Mouse (Mus musculus) lung, adult 2 months (tissue): ENCODE data around the gene Hk3.

ENCODE experiments used
- CTCF ChIP-seq: fragments of 200-500 bp; IDR thresholded peaks from 2 replicates; pipeline ENCODE4 v1.5.1; 2011; ENCODE audit warnings: mild to moderate bottlenecking, low read length, control low read depth; ENCODE audit not compliant: insufficient read depth
- POLR2A ChIP-seq: fragments of 200-500 bp; IDR thresholded peaks from 2 replicates; pipeline ENCODE4 v1.6.1; 2011; ENCODE audit warnings: low read depth, mild to moderate bottlenecking, control low read depth, low read length, borderline replicate concordance; ENCODE audit errors: extremely low read depth

DNA sequence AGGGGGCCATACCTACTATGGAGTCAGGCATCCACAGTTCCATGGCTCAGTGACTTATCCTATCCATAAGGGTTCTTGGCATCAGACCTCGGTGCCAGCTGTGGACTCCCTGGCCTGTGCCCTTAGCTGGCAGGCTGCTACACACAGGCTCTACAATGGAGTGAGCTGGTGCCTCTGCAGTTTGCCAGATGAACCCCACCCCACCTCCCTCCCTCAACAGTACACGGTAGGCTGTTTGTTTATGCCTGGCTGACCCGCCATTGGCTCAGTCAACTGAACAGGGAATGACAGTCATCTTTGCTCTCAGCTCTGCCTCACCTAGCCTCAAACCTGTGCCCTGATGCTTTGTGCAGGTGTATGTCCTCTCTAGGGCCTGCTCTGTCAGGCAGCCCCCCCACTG is 45.6 kb downstream of the Hk3 start:
- TF ChIP-seq POLR2A, result no peak
- TF ChIP-seq CTCF, result no peak
